Mouse (Mus musculus) heart, adult 18-20 months (tissue): ENCODE results near the gene Srsf5. TPM values are rescaled to one million over a fixed set of nuclear protein-coding genes. Genes with fewer than 3 reads are reported as not detected.
"Not testable (repeated sequence)": the region's sequence is repeated elsewhere in the genome, so short reads cannot be mapped to it uniquely, and the experiment has no call there.

Experiments used
- DNase-seq, 2 experiments: peaks; one replicate each; pipeline ENCODE4 v3.0.0; 2021 to 2022; ENCODE audit warnings: mixed read lengths in 1 of 2
- long read RNA-seq, 2 experiments: library from polyadenylated mRNA; stranded (forward); transcript quantifications; one replicate each; pipeline ENCODE4 v2.0.0; 2021
- total RNA-seq, 2 experiments: library from RNA; stranded (reverse); gene quantifications; 2 replicates each; pipeline ENCODE4 v1.2.3; 2021

The Srsf5 gene
- 100 to 1,000 TPM in 1 of 2 experiments, 10 to 100 TPM in 1; 89.4 to 117 TPM for total RNA-seq
- long read RNA-seq, experiment 1, transcript Srsf5-201 (8 exons, 1,527 nt) = major isoform, 9 of 40 reads
- long read RNA-seq, experiment 1, partial matches to known transcripts = 9 of 40 reads
- long read RNA-seq, experiment 1, other reads (novel, unspliced or antisense) = 13 of 40 reads
- long read RNA-seq, experiment 2, transcript Srsf5-201 (8 exons, 1,527 nt) = minor isoform, 6 of 25 reads
- long read RNA-seq, experiment 2, transcript Srsf5-205 (8 exons, 1,568 nt) = major isoform, 7 of 25 reads
- long read RNA-seq, experiment 2, partial matches to known transcripts = 0 of 25 reads
- long read RNA-seq, experiment 2, other reads (novel, unspliced or antisense) = 10 of 25 reads

- peak; percentile 98 to 100 for DNase-seq
These were observed at the start of gene Srsf5 for GRCm38 (mm10) chr12:80945334-80945995. Gene Srsf5 (plus strand): TSS chr12:80945504.

DNA sequence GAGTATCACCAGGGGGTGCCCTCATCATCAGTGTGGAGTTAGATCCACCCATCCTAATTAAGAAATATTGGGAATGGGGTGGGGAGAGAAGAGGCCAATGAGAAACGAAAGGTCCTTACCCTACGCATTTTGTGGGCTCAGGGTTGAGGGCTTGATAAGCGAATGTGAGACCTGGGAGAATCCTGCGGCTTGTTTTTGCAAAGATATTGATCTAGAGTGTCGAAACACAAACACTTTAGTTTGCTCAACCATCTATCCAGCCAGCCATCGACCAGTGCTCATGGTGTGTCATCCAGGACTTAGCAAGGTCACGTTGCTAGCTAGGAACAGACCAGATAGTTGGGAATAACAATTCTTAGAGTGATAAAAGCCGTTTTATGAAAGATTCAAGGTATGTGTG is 35.7 kb upstream of the Srsf5 start:
- DNase-seq = no peak

- peak in 1 of 2 experiments; percentile 43 for DNase-seq
These were observed 27.5 kb upstream of the Srsf5 start for GRCm38 (mm10) chr12:80917764-80918163.

DNA sequence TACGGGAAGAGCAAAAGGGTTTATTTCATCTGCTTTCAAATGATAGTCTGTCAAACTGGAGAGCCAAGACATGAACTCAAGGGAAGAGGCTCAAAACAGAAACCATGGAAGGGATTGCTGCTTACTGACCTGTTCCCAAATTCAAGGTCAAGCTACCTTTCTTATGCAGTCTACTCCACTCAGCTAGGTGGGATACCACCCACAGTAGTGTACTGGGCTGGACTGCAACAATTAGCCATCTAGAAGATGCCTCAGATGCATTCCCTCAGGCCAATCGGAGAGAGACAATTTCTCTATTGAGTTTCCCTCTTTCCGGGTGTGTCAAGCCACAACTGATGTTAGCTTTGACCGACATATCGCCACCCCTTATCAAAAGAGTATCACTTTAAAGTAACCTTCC is 24.0 kb upstream of the Srsf5 start:
- no peak for DNase-seq

DNA sequence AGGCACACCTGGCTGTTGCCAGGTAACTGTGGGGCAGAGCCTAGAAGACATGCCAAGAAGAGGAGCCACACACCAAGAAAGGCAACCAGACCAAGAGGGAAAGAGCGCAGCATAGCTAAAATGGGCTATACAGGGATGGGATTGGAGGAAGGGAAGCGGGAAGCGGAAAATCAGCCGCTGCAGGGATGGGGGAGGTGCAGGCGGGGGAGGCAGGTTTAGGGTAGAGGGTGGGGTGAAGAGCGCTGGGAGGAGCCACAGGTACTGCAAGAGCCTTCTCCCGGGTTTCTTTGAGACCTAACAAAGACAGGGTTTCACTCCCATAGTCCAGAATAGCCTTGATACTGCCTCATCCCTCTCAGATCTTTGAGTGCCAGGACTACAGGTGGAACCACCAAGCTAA is 22.4 kb upstream of the Srsf5 start:
- no peak for DNase-seq

GRCm38 (mm10) chr12:80923602-80924001 is 21.7 kb upstream of the Srsf5 start:
- no peak for DNase-seq

GRCm38 (mm10) chr12:80924205-80924604 is 21.1 kb upstream of the Srsf5 start:
- DNase-seq = peak; percentile 13 to 18

DNA sequence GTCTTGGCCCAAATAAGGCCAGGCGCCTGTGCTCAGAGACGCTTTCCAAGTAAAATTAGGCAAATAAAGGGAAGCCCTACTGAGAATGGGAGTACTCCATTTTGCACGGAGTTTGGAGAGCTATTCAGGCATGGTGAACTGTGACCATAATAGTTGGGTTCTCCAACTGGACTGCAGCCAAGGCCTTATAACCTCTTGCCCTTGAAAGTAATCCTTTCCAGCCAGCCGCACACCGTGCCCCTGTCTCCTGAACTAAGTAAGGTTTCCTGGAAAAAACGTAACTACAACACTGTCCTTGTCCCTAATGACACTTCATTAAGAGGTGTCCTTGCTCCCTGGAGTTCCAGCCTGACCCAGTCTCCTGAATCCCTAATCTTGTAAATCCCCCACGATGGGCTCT is 19.4 kb upstream of the Srsf5 start:
- peak in 1 of 2 experiments; percentile 18 for DNase-seq

DNA sequence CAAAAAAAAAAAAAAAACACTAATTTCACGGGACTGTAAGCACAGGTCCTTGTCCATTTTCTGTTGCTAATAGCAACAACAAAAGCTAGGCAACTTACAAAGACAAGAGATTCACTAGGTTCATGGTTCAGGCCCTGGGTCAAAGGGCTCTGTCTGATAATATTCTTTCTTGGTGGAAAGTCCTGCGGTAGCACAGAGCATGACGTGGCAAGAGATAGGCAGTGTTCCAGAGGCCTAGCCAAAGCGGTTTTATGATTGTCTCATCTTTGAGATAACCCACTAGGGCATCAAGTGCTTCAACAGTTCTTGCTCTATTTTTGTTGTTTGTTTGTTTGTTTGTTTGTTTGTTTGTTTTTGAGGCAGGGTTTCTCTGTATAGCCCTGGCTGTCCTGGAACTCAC is 18.8 kb upstream of the Srsf5 start:
- no peak for DNase-seq

GRCm38 (mm10) chr12:80927518-80927917 is 17.8 kb upstream of the Srsf5 start:
- no peak for DNase-seq

- DNase-seq = no peak
These were observed 16.4 kb upstream of the Srsf5 start for GRCm38 (mm10) chr12:80928881-80929280.

- no peak for DNase-seq
These were observed 15.2 kb upstream of the Srsf5 start for GRCm38 (mm10) chr12:80930141-80930540.

DNA sequence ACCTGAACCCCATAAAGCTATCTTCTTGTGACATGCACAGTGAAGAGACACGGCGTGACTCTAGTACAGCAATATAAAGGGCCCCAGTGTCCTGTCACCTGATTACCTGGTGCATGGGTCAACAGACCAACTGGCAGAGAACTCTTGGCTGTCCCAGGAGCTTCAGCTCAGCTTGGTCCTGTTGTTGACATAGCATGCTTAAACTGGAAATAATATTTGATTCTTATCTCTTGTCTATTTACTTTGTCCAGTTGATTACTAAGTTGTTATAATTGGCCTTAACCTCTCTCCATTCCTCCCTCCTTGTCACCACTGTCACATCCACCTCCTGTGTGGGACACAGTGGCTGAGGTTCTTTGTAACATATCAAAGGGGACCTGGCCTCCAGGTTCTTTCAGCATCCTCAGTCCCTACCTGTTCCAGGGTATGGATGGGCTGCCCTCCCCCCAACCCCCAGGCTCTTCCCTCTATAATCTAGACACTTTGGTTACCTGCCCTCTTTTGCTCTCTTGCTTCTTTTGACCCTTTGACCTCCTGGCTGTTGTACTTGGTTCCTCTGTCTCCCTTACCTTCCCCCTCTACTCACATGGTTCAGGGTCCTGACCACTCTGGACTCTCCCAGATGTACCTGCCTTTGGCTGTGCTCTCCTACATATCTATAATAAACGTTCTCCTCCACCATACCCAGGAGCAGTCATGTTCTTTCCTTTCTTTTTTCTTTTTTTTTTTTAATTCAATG is 13.7 kb upstream of the Srsf5 start:
- DNase-seq = no peak

DNA sequence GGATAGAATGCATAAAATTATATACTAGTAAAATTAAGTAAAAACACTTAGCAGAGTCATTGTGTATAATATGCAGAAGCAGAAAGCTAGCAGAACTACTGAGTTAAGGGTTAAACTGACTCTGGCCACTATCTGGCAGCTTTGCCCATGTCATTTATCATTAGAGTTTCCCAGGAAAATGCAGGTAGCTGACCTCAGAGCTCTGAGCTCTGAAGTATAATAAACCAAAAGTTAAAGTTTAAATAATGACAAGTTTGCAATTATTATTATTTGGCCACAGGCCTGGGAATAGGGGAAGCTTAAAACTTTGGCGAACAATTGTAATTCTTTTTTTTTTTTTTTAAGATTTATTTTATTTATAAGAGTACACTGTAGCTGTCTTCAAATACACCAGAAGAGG is 12.4 kb upstream of the Srsf5 start:
- no peak for DNase-seq

DNA sequence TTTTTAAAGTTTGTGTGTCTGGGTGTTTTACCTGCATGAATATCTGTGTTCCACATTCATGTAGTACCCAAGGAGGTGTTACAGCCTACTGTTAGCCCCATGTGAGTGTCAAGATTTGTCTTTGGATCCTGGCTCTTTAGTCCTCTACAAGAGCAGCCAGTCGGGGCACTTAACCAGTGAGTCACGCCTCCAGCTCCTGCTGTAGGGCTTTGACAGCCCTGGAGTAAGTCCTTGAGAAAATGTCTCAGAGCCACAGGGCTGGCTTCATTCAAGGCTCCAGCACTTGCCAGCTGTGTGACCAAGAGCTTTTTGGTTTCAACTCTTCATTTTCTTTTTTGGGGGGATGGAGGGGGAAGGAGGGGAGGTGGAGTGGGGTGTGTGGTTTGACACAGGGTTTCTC is 8.6 kb upstream of the Srsf5 start:
- no peak for DNase-seq

GRCm38 (mm10) chr12:80937331-80938029 is 7.8 kb upstream of the Srsf5 start:
- no peak for DNase-seq

- DNase-seq = peak; percentile 75 to 84
These were observed 6.7 kb upstream of the Srsf5 start for GRCm38 (mm10) chr12:80938642-80939041.

DNA sequence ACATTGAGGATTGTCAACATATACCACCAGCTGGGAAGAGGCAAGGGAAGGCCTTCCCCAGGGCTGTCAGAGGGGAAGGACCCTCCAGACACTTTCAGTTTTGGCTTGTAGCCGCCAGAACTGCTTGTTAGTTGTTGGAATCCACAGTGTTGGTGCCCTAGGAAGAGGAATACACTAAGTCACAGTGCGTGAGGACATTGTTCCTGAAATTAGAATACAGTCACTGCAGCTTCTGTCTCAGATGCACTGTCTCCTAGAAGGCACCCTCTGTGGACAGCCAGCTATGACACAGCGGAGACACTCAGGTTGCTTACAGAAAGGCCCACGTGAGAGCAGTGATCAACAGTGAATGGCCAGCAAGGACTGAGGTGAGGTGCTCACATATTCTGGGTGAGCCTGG is 6.1 kb upstream of the Srsf5 start:
- no peak for DNase-seq

DNA sequence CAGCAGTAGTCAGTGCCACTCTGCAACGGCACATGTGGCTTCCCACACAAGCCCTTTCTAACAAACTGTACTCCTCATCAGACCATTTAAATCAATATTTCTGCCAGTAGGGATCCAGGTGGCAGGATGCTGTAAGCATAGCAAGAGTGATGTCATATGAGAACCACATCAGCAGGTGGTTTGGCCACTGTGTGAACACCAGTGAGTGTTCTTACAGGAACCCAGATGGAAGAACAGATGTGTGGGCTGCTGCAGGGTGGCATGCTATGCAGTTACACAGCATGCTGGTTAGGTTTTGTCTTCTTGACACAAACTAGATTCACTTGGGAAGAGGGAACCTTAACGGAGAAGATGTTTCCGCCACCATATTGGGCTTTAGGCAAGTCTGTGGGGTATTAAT is 3.4 kb upstream of the Srsf5 start:
- DNase-seq = no peak

DNA sequence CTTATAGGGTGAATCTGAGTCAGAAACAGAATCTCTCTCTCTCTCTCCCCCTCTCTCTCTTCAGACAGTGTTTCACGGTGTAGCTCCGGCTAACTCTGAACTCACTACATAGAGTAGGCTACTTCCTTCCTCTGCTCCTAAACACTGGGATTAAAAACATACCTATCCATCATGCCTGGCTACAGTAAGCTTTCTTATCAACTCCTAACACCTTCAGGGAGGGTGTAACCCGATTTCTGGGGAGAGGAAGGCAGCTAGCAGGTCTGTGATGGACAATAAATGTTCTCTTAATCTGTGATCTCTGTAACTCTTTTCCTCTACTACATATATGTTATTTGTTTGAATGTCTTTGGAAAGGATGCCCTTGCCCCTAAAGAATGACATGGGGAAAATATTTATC is 1.9 kb upstream of the Srsf5 start:
- no peak for DNase-seq

GRCm38 (mm10) chr12:80944204-80944603 is 1.1 kb upstream of the Srsf5 start:
- DNase-seq = no peak

- DNase-seq = not testable (repeated sequence)
These were observed 356 bp upstream of the Srsf5 start for GRCm38 (mm10) chr12:80944963-80945333.

- peak; percentile 95 to 97 for DNase-seq
These were observed 672 bp downstream of the Srsf5 start for GRCm38 (mm10) chr12:80945996-80946355.
